Mouse (Mus musculus): ENCODE data around the gene Ecel1. TPM values are rescaled to one million over a fixed set of nuclear protein-coding genes. Genes with fewer than 3 reads are reported as not detected.

Ecel1 gene
- polyA plus RNA-seq, 1 experiment from 2014 or later = not detected

GRCm38 (mm10) chr1:87103936-87104335 is 52.4 kb downstream of the Ecel1 start:
- Histone ChIP-seq H3K4me1 (ENCODE audit: control insufficient read depth, insufficient read depth, low read length) (no peaks in the 10 kb centered on the region), H3K4me2 (no peak overlapping the region), H3K36me3 (ENCODE audit: control insufficient read depth, insufficient read depth, low read length) (no peaks in the 10 kb centered on the region), H3K4me3 (ENCODE audit: low read depth, low read length) (no peak overlapping the region), H3K9me3 (replicated peaks; ENCODE audit: control insufficient read depth, low read length) (no peaks in the 10 kb centered on the region), H3K27me3 (ENCODE audit: control insufficient read depth, insufficient read depth, low read length) (peaks cover 10% of the 10 kb centered on the region), H3K9ac (ENCODE audit: low read depth, low read length) (no peak overlapping the region), H3K27ac (ENCODE audit: low read depth, low read length) (no peak overlapping the region)
- 77% methylated on average over 1 of the region's 1 CpGs for WGBS (ENCODE audit: insufficient replicate concordance)
- no peak for ATAC-seq (replicated peaks; ENCODE audit: insufficient number of reproducible peaks, low FRiP score, low TSS enrichment)

- WGBS (ENCODE audit: insufficient replicate concordance) = 81% methylated on average over 3 of the region's 3 CpGs
These were observed 54.2 kb downstream of the Ecel1 start for GRCm38 (mm10) chr1:87102114-87102513.

GRCm38 (mm10) chr1:87101411-87101810 is 54.9 kb downstream of the Ecel1 start, which contains the start of gene Alpi:
Alpi (minus strand) TSS chr1:87101606.
- Histone ChIP-seq H3K4me2 (no peak within 1 kb of the TSS), H3K9me3 (replicated peaks; ENCODE audit: control insufficient read depth, low read length) (no peaks in the 10 kb centered on the region), H3K4me3 (ENCODE audit: low read depth, low read length) (no peak within 1 kb of the TSS), H3K27me3 (ENCODE audit: control insufficient read depth, insufficient read depth, low read length) (peaks cover 10% of the 10 kb centered on the region), H3K4me1 (ENCODE audit: control insufficient read depth, insufficient read depth, low read length) (no peaks in the 10 kb centered on the region), H3K36me3 (ENCODE audit: control insufficient read depth, insufficient read depth, low read length) (no peaks in the 10 kb centered on the region), H3K27ac (ENCODE audit: low read depth, low read length) (no peak within 1 kb of the TSS), H3K9ac (ENCODE audit: low read depth, low read length) (no peak within 1 kb of the TSS)
- WGBS (ENCODE audit: insufficient replicate concordance) = 73% methylated on average over 1 of the region's 1 CpGs
- no peak for ATAC-seq (replicated peaks; ENCODE audit: insufficient number of reproducible peaks, low FRiP score, low TSS enrichment)

More at GRCm38 (mm10) chr1:87102114-87102513, 54.2 kb downstream of the Ecel1 start:
- Histone ChIP-seq H3K36me3 (ENCODE audit: control insufficient read depth, insufficient read depth, low read length) (no peaks in the 10 kb centered on the region), H3K4me2 (no peak overlapping the region), H3K27ac (ENCODE audit: low read depth, low read length) (no peak overlapping the region), H3K4me3 (ENCODE audit: low read depth, low read length) (no peak overlapping the region), H3K9me3 (replicated peaks; ENCODE audit: control insufficient read depth, low read length) (no peaks in the 10 kb centered on the region), H3K9ac (ENCODE audit: low read depth, low read length) (no peak overlapping the region), H3K4me1 (ENCODE audit: control insufficient read depth, insufficient read depth, low read length) (no peaks in the 10 kb centered on the region), H3K27me3 (ENCODE audit: control insufficient read depth, insufficient read depth, low read length) (peaks cover 10% of the 10 kb centered on the region)
- no peak for ATAC-seq (replicated peaks; ENCODE audit: insufficient number of reproducible peaks, low FRiP score, low TSS enrichment)

GRCm38 (mm10) chr1:87098358-87098975 is 57.9 kb downstream of the Ecel1 start:
- no peak for ATAC-seq (replicated peaks; ENCODE audit: insufficient number of reproducible peaks, low FRiP score, low TSS enrichment)
- peaks cover 10% of the 10 kb centered on the region for H3K27me3 ChIP-seq (ENCODE audit: control insufficient read depth, insufficient read depth, low read length)
- H3K36me3 ChIP-seq (ENCODE audit: control insufficient read depth, insufficient read depth, low read length) = no peaks in the 10 kb centered on the region
- 13% methylated on average over 30 of the region's 30 CpGs for WGBS (ENCODE audit: insufficient replicate concordance)
- no peak overlapping the region for H3K9ac ChIP-seq (ENCODE audit: low read depth, low read length)
- H3K4me2 ChIP-seq = peak overlapping the region; percentile 44
- H3K4me1 ChIP-seq (ENCODE audit: control insufficient read depth, insufficient read depth, low read length) = peaks cover 2% of the 10 kb centered on the region; the same call in 1 of the 2 replicates
- 0 out of 2 replicates have a peak overlapping the region, but pooled peaks have one; percentile 4 for H3K4me3 ChIP-seq (ENCODE audit: low read depth, low read length)
- H3K9me3 ChIP-seq (replicated peaks; ENCODE audit: control insufficient read depth, low read length) = no peaks in the 10 kb centered on the region
- no peak overlapping the region for H3K27ac ChIP-seq (ENCODE audit: low read depth, low read length)

Other genes with a start within 250 kb of the Ecel1 start
- not detected in 2 replicates for gene Alppl2, start 66.6 kb downstream of the Ecel1 start, polyA plus RNA-seq (2014; fragmentation: Nextera tagmentation; extraction: Ambion mirVana)
- not detected in 2 replicates for gene Alpi, start 54.9 kb downstream of the Ecel1 start, polyA plus RNA-seq (2014; fragmentation: Nextera tagmentation; extraction: Ambion mirVana)
- not detected in 2 replicates for gene Akp3, start 31.5 kb downstream of the Ecel1 start, polyA plus RNA-seq (2014; fragmentation: Nextera tagmentation; extraction: Ambion mirVana)
- gene Prss56, start 26.8 kb upstream of the Ecel1 start, polyA plus RNA-seq (2014; fragmentation: Nextera tagmentation; extraction: Ambion mirVana) = not detected in 2 replicates
- gene Chrnd, start 34.1 kb upstream of the Ecel1 start, polyA plus RNA-seq (2014; fragmentation: Nextera tagmentation; extraction: Ambion mirVana) = not detected in 2 replicates
- gene Chrng, start 48.1 kb upstream of the Ecel1 start, polyA plus RNA-seq (2014; fragmentation: Nextera tagmentation; extraction: Ambion mirVana) = 0.93 and 1.5 TPM in 2 replicates
- gene Eif4e2, start 57.4 kb upstream of the Ecel1 start, polyA plus RNA-seq (2014; fragmentation: Nextera tagmentation; extraction: Ambion mirVana) = 121 and 128 TPM in 2 replicates
- gene Efhd1, start 107.8 kb upstream of the Ecel1 start, polyA plus RNA-seq (2014; fragmentation: Nextera tagmentation; extraction: Ambion mirVana) = 0.26 and 0.42 TPM in 2 replicates
- gene Gigyf2, start 170.5 kb upstream of the Ecel1 start, polyA plus RNA-seq (2014; fragmentation: Nextera tagmentation; extraction: Ambion mirVana) = 26.9 and 32.0 TPM in 2 replicates
- gene Kcnj13, start 238.2 kb upstream of the Ecel1 start, polyA plus RNA-seq (2014; fragmentation: Nextera tagmentation; extraction: Ambion mirVana) = 0.37 and 0.54 TPM in 2 replicates